Mouse (Mus musculus): ENCODE measurements around the gene Dyrk1a. TPM values are rescaled to one million over a fixed set of nuclear protein-coding genes. Genes with fewer than 3 reads are reported as not detected.
A peak's percentile ranks its signal among the peaks of the same experiment; 100 is the strongest.

Gene Dyrk1a
- total and polyA plus RNA-seq, 3 experiments: 32.4 to 53.7 (median 40.4) TPM

DNA sequence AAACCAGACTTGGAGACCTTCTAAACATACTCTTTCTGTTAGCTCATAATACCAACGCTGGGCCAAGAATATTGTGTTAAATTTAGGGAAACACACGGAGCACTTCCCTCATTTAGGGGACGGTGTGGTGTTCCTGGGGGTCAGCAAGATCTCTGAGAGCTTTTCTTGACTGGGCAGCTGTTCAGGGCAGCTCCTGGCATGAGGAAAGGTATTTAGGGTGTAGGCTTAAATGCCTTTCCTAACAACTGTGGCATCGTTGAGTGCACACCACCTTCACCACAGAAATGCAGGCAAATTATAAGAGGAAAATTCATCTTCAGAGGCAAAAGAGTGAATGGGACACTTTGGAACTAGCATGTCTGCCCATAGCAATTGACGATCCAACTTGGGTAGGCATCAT lies 34.1 kb upstream of the Dyrk1a start:
- TF ChIP-seq POLR2A (IDR thresholded peaks at IDR 0.05; ENCODE audit: low read depth, low read length): no peak
- no peak for TF ChIP-seq CHD2 (IDR thresholded peaks at IDR 0.05; ENCODE audit: low read length)
- no peak for TF ChIP-seq EP300 (IDR thresholded peaks at IDR 0.05; ENCODE audit: low read length)
- TF ChIP-seq ELF1 (IDR thresholded peaks at IDR 0.05; ENCODE audit: low read depth, low read length): no peak
- no peak for TF ChIP-seq NRF1 (IDR thresholded peaks at IDR 0.05; ENCODE audit: low read depth, low read length)
- TF ChIP-seq MAFK (IDR thresholded peaks at IDR 0.05; ENCODE audit: insufficient replicate concordance, low read length): no peak
- no peak for TF ChIP-seq ZC3H11A (IDR thresholded peaks at IDR 0.05; ENCODE audit: low read depth, low read length)
- TF ChIP-seq MXI1 (IDR thresholded peaks at IDR 0.05; ENCODE audit: low read depth, low read length): no peak
- TF ChIP-seq ZKSCAN1 (IDR thresholded peaks at IDR 0.05; ENCODE audit: borderline replicate concordance, low read depth, low read length): no peak
- no peak for TF ChIP-seq ETS1 (conservative IDR thresholded peaks at IDR 0.05; ENCODE audit: low read depth, low read length)
- no peak for TF ChIP-seq ZNF384 (IDR thresholded peaks at IDR 0.05; ENCODE audit: low read depth, low read length)
- TF ChIP-seq MAZ (IDR thresholded peaks at IDR 0.05; ENCODE audit: low read depth, low read length): no peak
- no peak for TF ChIP-seq ZMIZ1 (IDR thresholded peaks at IDR 0.05; ENCODE audit: low read depth, low read length)
- TF ChIP-seq RAD21 (IDR thresholded peaks at IDR 0.05; ENCODE audit: low read depth, low read length): no peak
- TF ChIP-seq MYC (IDR thresholded peaks at IDR 0.05; ENCODE audit: low read depth, low read length): no peak
- TF ChIP-seq JUN (IDR thresholded peaks at IDR 0.05; ENCODE audit: insufficient read depth, low read depth, low read length): no peak
- Histone ChIP-seq H3K4me3 (replicated peaks in 1 of 3; ENCODE audit: low read depth in 2 of 3, low read length in 2 of 3, poor library complexity in 1 of 3) (no peak overlapping the region), H3K27me3 (replicated peaks) (no peaks in the 10 kb centered on the region), H3K9ac (ENCODE audit: insufficient read depth, low read depth) (no peak overlapping the region), H3K4me1 (ENCODE audit: control insufficient read depth in 1 of 2, insufficient read depth in 2 of 2) (peaks cover 9 to 36% of the 10 kb centered on the region in 2 experiments), H3K27ac (ENCODE audit: insufficient read depth, low read depth) (no peak overlapping the region), H3K9me3 (replicated peaks; ENCODE audit: low read length) (no peaks in the 10 kb centered on the region), H3K79me2 (replicated peaks; ENCODE audit: control insufficient read depth, extremely low read depth, insufficient read depth, poor library complexity, severe bottlenecking) (no peaks in the 10 kb centered on the region), H3K4me2 (ENCODE audit: insufficient read depth, low read depth, poor library complexity, severe bottlenecking) (no peak overlapping the region), H3K36me3 (replicated peaks in 1 of 2; ENCODE audit: control insufficient read depth in 1 of 2, insufficient read depth in 1 of 2, low read length in 1 of 2) (no peaks in the 10 kb centered on the region)
- dilution Hi-C loops (cut with MboI; ENCODE audit: extremely low pct_ligation_motif_present, extremely low pct_unique_long_range_greater_than_20kb, low sequenced_read_pairs): no loop called here
- no peak for DNase-seq (ENCODE audit: extremely low read depth)
- in situ Hi-C loops (cut with MboI; ENCODE audit: low pct_ligation_motif_present, low pct_unique_long_range_greater_than_20kb, low sequenced_read_pairs): no loop called here

DNA sequence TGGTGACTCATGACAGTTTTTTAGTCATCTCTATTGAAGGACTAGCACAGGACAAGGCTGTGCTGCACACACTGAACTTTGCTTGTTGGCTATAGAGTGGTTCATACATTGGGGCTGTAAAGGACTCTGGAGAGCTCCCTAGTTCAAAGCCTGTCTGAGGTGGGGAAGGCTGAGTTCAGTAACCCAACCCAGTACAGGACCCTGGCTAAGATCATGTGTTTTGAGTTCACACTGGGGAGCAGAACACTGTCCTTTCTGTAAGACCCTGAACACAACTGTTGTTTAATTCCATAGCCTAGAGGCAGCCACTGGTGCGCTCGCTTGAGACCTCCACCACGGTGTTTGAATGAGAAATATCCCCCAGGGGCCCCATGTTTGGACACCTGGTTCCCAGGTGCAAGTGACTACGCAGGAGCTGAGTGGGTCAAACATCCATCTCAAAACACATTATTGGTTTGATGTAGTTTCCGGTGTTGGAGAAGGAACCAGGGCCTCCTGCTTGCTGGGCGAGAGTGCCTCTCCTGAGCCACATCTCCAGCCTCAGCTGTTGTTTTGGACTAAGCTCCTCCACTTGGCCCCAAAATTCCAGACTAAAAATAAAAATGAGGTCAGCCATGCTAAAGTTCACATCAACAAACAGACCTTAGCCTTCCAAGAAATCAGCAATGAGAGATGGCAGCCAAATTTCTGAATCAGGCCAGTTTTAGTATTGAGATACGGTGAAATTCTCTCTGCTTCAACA lies 33.2 kb upstream of the Dyrk1a start:
- H3K36me3 ChIP-seq (replicated peaks in 1 of 2; ENCODE audit: control insufficient read depth in 1 of 2, insufficient read depth in 1 of 2, low read length in 1 of 2): no peaks in the 10 kb centered on the region
- TF ChIP-seq KAT2A (IDR thresholded peaks at IDR 0.05; ENCODE audit: insufficient replicate concordance, low read length) (no peak), EP300 (IDR thresholded peaks at IDR 0.05; ENCODE audit: low read length) (peak; percentile 22; the same call in 1 of the 2 replicates), ETS1 (conservative IDR thresholded peaks at IDR 0.05; ENCODE audit: low read depth, low read length) (peak; percentile 27)
- H3K4me1 ChIP-seq (ENCODE audit: control insufficient read depth in 1 of 2, insufficient read depth in 2 of 2): peaks cover 9 to 36% of the 10 kb centered on the region in 2 experiments
- H3K4me3 ChIP-seq (replicated peaks in 1 of 3; ENCODE audit: low read depth in 2 of 3, low read length in 2 of 3, poor library complexity in 1 of 3): no peak overlapping the region
- no peak overlapping the region for H3K4me2 ChIP-seq (ENCODE audit: insufficient read depth, low read depth, poor library complexity, severe bottlenecking)
- no peaks in the 10 kb centered on the region for H3K9me3 ChIP-seq (replicated peaks; ENCODE audit: low read length)
- H3K79me2 ChIP-seq (replicated peaks; ENCODE audit: control insufficient read depth, extremely low read depth, insufficient read depth, poor library complexity, severe bottlenecking): no peaks in the 10 kb centered on the region
- H3K27ac ChIP-seq (ENCODE audit: insufficient read depth, low read depth): no peak overlapping the region
- dilution Hi-C loops (cut with MboI; ENCODE audit: extremely low pct_ligation_motif_present, extremely low pct_unique_long_range_greater_than_20kb, low sequenced_read_pairs) (no loop called here), in situ Hi-C loops (cut with MboI; ENCODE audit: low pct_ligation_motif_present, low pct_unique_long_range_greater_than_20kb, low sequenced_read_pairs) (no loop called here)
- H3K9ac ChIP-seq (ENCODE audit: insufficient read depth, low read depth): no peak overlapping the region
- peak; percentile 27 for DNase-seq (ENCODE audit: extremely low read depth)
- no peaks in the 10 kb centered on the region for H3K27me3 ChIP-seq (replicated peaks)
